Mouse (Mus musculus) E14TG2a.4 (cell line): Measurements from ENCODE around the gene Tceal7.

Source experiments
- CTCF ChIP-seq: conservative IDR thresholded peaks from 2 replicates; pipeline ENCODE4 v1.5.1; 2014; ENCODE audit warnings: low read length
- POU5F1 ChIP-seq: IDR thresholded peaks from 2 replicates; pipeline ENCODE4 v1.6.1; 2014; ENCODE audit warnings: low read length, borderline replicate concordance

DNA sequence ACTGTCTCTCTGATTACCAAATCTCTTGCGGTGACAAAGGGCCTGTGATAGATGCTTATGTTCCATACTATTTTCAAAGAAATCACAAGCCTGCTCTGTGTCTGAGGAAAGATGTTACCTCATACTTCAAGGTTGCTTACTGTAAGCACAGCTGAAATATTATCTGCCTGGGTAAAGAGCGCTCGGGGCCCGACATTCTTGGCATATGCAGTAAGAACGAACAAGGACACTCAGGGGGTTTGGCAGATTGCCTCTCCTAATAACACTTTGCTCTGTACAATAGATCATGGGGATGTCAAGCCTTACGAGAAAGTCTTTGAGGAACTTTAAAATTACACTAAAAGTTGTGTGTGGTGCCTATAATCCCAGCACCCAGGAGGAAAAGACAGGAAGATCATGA is 34.2 kb downstream of the Tceal7 start:
- TF ChIP-seq POU5F1, result no peak
- no peak for TF ChIP-seq CTCF
